Mouse (Mus musculus) adrenal gland, postnatal 36 days (tissue): ENCODE measurements around the gene Disc1. TPM values are rescaled to one million over a fixed set of nuclear protein-coding genes. Genes with fewer than 3 reads are reported as not detected.
A peak's percentile ranks its signal among the peaks of the same experiment; 100 is the strongest.

Experiments used
- DNase-seq, 2 experiments: peaks; one replicate each; pipeline ENCODE4 v3.0.0; 2021; ENCODE audit warnings: mixed read lengths in 1 of 2
- total RNA-seq, 2 experiments: library from RNA; stranded (reverse); gene quantifications; 2 replicates each; pipeline ENCODE4 v1.2.3; 2021

Gene Disc1
- total RNA-seq, 2 experiments from 2014 or later = 1.2 to 1.8 TPM

DNA sequence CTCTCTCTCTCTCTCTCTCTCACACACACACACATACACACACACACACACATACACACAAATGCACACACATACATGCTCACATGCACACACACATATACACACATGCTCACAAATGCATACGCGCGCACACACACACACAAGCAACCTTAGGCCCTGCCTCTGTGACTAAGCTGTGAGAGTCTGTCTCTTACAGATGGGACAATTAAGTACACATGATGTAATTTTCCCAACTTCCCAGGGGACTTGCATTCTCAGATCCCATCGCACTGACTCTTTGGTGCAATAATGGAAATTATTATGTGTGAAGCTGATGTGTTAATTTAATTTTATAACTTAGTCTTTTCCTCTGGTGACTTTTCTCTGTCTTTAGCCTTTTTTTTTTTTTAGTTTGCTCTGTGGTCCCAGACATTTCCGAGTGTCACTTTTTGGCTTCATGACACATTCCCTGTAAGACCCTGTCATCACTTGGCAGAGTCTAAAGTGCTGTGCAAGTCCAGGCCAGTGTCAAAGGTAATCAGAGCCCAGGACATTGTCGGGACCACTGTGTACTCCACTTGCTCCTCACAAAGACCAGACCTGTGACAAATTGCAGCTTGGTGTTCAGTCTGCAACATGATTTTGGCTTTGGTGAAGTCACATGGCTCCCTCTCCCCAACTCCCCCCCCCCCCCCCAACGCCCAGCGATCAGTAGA, 205.0 kb downstream of the Disc1 start:
- no peak for DNase-seq

- no peak for DNase-seq
Measured at GRCm38 (mm10) chr8:125268181-125268705, 214.2 kb downstream of the Disc1 start.

DNA sequence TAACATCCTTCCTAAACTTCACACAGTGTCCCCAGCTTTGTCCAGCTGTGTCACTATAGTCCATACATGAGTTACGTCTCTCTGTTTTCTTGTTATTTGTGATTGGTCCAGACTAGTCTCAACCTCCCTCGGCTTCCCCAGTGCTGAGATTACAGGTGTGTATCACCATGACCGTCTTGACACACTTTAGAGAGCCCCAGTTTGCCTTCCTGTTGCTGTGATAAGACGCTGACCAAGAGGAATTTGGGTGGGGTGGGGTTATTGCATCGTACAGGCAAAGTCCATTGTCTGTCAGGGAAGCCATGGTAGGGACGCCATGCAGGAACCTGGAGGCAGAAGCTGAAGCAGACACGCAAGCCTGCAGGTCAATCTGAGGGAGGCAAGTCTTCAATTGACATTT, 216.3 kb downstream of the Disc1 start:
- no peak for DNase-seq

GRCm38 (mm10) chr8:125271357-125271756, 217.4 kb downstream of the Disc1 start:
- no peak for DNase-seq

- no peak for DNase-seq
Measured at GRCm38 (mm10) chr8:125272089-125272866, 218.3 kb downstream of the Disc1 start.

GRCm38 (mm10) chr8:125277071-125277682, 223.2 kb downstream of the Disc1 start:
- no peak for DNase-seq

- no peak for DNase-seq
Measured at GRCm38 (mm10) chr8:125279156-125279555, 225.2 kb downstream of the Disc1 start.

DNA sequence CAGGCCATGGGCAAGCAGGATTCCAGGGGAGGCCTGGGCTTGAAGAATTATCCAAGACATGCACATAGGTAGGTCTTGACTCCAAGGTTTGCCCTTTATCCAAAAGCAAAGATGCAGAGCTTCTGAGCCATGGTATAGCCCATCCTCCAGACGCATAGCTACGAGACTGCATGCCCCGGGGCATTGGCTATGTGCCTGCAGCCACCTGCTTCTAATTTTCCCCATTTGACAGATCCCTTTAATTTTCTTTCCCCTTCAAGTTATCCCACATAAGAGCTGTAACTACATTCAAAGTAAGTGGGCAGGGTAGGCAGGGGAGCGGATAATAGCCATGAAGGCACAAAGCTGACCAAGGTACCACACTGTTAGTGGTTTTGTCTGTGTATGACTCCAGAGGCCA, 225.9 kb downstream of the Disc1 start:
- DNase-seq = no peak

DNA sequence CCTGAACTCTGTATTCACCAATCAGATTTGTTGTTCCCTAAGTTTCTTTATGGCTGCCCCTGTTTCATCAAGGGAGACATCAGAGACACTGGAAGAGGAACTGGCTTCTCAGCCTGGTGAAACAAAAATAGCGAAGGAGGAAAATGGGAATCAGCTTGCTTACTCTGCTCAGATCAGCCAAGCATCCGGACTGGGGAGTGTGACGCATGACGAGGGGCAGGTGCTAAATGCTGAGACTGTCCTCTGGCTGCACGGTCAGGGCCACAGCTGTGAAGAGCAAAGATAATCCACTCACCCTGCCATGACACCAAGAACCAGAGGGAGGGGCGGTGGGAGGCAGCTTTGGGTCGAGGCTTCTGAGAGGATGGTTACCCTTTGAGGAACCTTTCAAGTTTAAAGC, 228.5 kb downstream of the Disc1 start:
- no peak for DNase-seq

GRCm38 (mm10) chr8:125283542-125283941, 229.5 kb downstream of the Disc1 start:
- no peak for DNase-seq

GRCm38 (mm10) chr8:125284875-125285274, 230.9 kb downstream of the Disc1 start:
- DNase-seq = no peak

GRCm38 (mm10) chr8:125285391-125285790, 231.4 kb downstream of the Disc1 start:
- no peak for DNase-seq

DNA sequence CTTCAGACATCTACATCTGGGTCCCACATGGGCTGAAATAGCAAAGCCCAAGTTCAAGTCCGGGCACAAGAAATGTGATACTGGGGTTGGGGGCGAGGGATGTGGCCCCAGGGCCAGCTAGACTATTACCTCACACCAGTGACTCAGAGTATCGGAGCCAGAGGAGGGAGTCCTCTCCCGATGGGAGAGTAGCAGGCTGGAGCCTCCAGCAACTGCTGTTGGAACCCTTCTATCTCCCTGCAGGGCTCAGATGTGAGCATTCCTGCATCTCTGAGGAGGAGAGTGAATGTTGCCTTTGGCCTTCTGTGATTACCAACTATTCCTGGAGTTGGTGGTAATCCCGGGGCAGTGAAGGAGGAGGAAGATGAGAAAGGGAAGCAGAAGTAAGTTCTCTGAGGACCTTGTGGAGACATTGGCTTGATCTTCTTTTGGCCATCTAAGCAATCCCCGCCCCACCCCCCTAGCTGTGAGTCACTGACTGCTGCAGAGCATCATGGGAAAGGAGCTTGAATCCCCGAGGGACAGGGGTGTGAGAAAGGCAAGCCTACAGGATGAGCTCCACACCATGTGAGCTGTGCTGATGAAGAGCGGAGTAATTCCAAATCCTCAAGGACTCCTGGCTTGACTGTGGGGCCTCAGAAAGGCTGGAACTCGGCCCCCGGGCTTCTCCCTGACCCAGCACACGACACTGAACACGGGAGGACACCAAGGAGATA, 232.1 kb downstream of the Disc1 start:
- peak; percentile 62 to 80 for DNase-seq

DNA sequence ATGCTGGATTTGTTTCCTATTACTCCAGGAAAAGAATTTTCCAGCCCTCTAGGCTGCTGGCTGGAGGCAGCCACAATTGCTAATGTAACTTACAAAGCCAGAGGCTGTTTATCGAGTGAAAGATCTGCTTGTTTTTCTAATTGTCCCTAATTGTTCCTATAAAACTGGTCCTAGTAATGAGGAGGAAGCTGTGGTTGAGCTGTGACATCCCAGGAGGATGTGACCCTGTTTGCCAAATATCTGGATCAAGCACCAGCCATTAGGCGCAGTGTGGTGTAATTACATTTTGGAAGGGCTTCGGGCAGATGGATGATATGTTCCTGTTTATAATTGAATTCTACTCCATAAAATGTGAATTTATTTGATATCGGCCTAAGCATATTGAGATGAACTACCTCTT, 233.3 kb downstream of the Disc1 start:
- DNase-seq = no peak

- peak in 1 of 2 experiments; percentile 29 for DNase-seq
Measured at GRCm38 (mm10) chr8:125287841-125288341, 233.9 kb downstream of the Disc1 start.

- peak in 1 of 2 experiments; percentile 25 for DNase-seq
Measured at GRCm38 (mm10) chr8:125291506-125291905, 237.5 kb downstream of the Disc1 start.

GRCm38 (mm10) chr8:125291932-125292717, 238.1 kb downstream of the Disc1 start:
- DNase-seq = peak in 1 of 2 experiments; percentile 33

GRCm38 (mm10) chr8:125292933-125293591, 239.1 kb downstream of the Disc1 start:
- peak; percentile 72 to 76 for DNase-seq

GRCm38 (mm10) chr8:125299248-125299647, 245.3 kb downstream of the Disc1 start:
- no peak for DNase-seq

DNA sequence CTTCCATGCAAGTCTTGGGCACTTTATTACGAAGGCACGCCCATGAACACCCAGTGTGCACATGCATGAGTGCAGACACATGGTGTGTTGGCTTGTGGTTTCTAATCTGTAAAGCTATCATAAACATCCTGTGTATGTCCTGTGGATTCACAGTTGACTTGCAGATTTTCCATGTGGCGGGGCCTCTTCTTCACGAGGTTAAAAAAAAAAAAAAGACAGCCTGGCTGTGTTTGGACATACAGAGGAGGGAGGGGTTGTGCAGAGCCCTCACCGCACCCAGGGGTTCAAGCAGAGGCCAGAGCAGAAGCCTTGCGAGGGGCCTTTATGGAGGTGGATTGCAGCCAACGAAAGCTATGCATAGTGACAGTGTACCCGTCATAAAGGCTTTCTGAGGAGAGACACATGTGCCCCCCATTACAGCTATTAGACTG, 248.0 kb downstream of the Disc1 start:
- no peak for DNase-seq
